In genomic region chr12:71047473-71048078, GRCm38 (mm10) we compare ENCODE assay signal across 8 mouse cellular contexts. TPM values are rescaled to one million over a fixed set of nuclear protein-coding genes. Genes with fewer than 3 reads are reported as not detected.
DNase-seq lines count a peak whose midpoint lies in the region; ATAC-seq and TF ChIP-seq lines count a peak whose summit lies in the region.

No protein-coding gene starts in this region.

- no peak for TF ChIP-seq RAD21 in CH12.LX (IDR thresholded peaks at IDR 0.05; ENCODE audit: low read depth, low read length)

- in situ Hi-C loops in CH12.LX (cut with MboI; ENCODE audit: low pct_ligation_motif_present, low pct_unique_long_range_greater_than_20kb, low sequenced_read_pairs): loop anchor here (10.0 kb wide), 1 partner anchor 73 kb away; the partner anchor contains the start of gene Psma3

- no peak for DNase-seq in heart, postnatal 0 days (ENCODE audit: low spot score)
- no peak for DNase-seq in heart, adult 11 months
- DNase-seq in CH12.LX (ENCODE audit: extremely low read depth): no peak
- DNase-seq in urinary bladder, postnatal 25 days (ENCODE audit: low spot score): no peak
- DNase-seq in adrenal gland, postnatal 14 days: no peak

- H3K4me2 ChIP-seq in heart, postnatal 0 days (ENCODE audit: low read depth, low read length): peak overlapping the region; percentile 49
- H3K4me2 ChIP-seq in CH12.LX (ENCODE audit: insufficient read depth, low read depth, poor library complexity, severe bottlenecking): peak overlapping the region; percentile 60
- H3K4me2 ChIP-seq in forebrain, embryonic 12.5 days: peak overlapping the region; percentile 50
- H3K4me2 ChIP-seq in liver, embryonic 15.5 days: peak overlapping the region; percentile 4; the same call in 1 of the 2 replicates

- H3K9me3 ChIP-seq in heart, postnatal 0 days (replicated peaks; ENCODE audit: control insufficient read depth, low read length): no peaks in the 10 kb centered on the region
- H3K9me3 ChIP-seq in CH12.LX (replicated peaks; ENCODE audit: low read length): no peaks in the 10 kb centered on the region
- no peaks in the 10 kb centered on the region for H3K9me3 ChIP-seq in forebrain, embryonic 12.5 days
- no peaks in the 10 kb centered on the region for H3K9me3 ChIP-seq in liver, embryonic 15.5 days (replicated peaks)

- peak overlapping the region; percentile 24 for H3K4me3 ChIP-seq in heart, postnatal 0 days (ENCODE audit: low read depth, low read length)
- peak overlapping the region in 1 of 3 experiments; percentile 51 for H3K4me3 ChIP-seq in CH12.LX (replicated peaks in 1 of 3; ENCODE audit: low read depth in 2 of 3, low read length in 2 of 3, poor library complexity in 1 of 3)
- H3K4me3 ChIP-seq in forebrain, embryonic 12.5 days (replicated peaks): peak overlapping the region; percentile 33
- H3K4me3 ChIP-seq in liver, embryonic 15.5 days (replicated peaks): no peak overlapping the region

- H3K9ac ChIP-seq in heart, postnatal 0 days (replicated peaks; ENCODE audit: low read depth, low read length): peak overlapping the region; percentile 8; the same call in 1 of the 2 replicates
- H3K9ac ChIP-seq in CH12.LX (ENCODE audit: insufficient read depth, low read depth): 0 out of 2 replicates have a peak overlapping the region, but pooled peaks have one; percentile 34
- H3K9ac ChIP-seq in forebrain, embryonic 12.5 days: peak overlapping the region; percentile 61; the same call in 1 of the 2 replicates
- H3K9ac ChIP-seq in liver, embryonic 15.5 days: no peak overlapping the region

- peaks cover 37% of the 10 kb centered on the region for H3K36me3 ChIP-seq in heart, postnatal 0 days (replicated peaks; ENCODE audit: control insufficient read depth, insufficient read depth, low read length)
- H3K36me3 ChIP-seq in CH12.LX (replicated peaks in 1 of 2; ENCODE audit: control insufficient read depth in 1 of 2, insufficient read depth in 1 of 2, low read length in 1 of 2): peaks cover 13 to 41% of the 10 kb centered on the region in 2 experiments
- H3K36me3 ChIP-seq in forebrain, embryonic 12.5 days (replicated peaks): peaks cover 15% of the 10 kb centered on the region
- peaks cover 36% of the 10 kb centered on the region for H3K36me3 ChIP-seq in liver, embryonic 15.5 days (replicated peaks)

- TF ChIP-seq CTCF in heart, postnatal 0 days (IDR thresholded peaks at IDR 0.05; ENCODE audit: low read depth): no peak
- TF ChIP-seq CTCF in CH12.LX (conservative IDR thresholded peaks at IDR 0.05 in 1 of 2, IDR thresholded peaks at IDR 0.05 in 1 of 2; ENCODE audit: low read depth in 2 of 2, low read length in 2 of 2): no peak

- H3K27me3 ChIP-seq in heart, postnatal 0 days (ENCODE audit: control insufficient read depth, insufficient read depth, low read length): no peaks in the 10 kb centered on the region
- H3K27me3 ChIP-seq in CH12.LX (replicated peaks): no peaks in the 10 kb centered on the region
- no peaks in the 10 kb centered on the region for H3K27me3 ChIP-seq in forebrain, embryonic 12.5 days
- H3K27me3 ChIP-seq in liver, embryonic 15.5 days: no peaks in the 10 kb centered on the region

- TF ChIP-seq EP300 in heart, postnatal 0 days (IDR thresholded peaks at IDR 0.05; ENCODE audit: low read depth): no peak
- TF ChIP-seq EP300 in CH12.LX (IDR thresholded peaks at IDR 0.05; ENCODE audit: low read length): no peak

- 61% methylated on average over 8 of the region's 8 CpGs for WGBS in heart, postnatal 0 days
- WGBS in forebrain, embryonic 12.5 days: 43% methylated on average over 8 of the region's 8 CpGs
- 67% methylated on average over 8 of the region's 8 CpGs for WGBS in liver, embryonic 15.5 days (ENCODE audit: insufficient replicate concordance)

- dilution Hi-C loops in CH12.LX (cut with MboI; ENCODE audit: extremely low pct_ligation_motif_present, extremely low pct_unique_long_range_greater_than_20kb, low sequenced_read_pairs): no loop called here

- peaks cover 15% of the 10 kb centered on the region for H3K79me2 ChIP-seq in CH12.LX (replicated peaks; ENCODE audit: control insufficient read depth, extremely low read depth, insufficient read depth, poor library complexity, severe bottlenecking)

- H3K27ac ChIP-seq in heart, postnatal 0 days (ENCODE audit: low read depth): peak overlapping the region; percentile 64
- H3K27ac ChIP-seq in CH12.LX (ENCODE audit: insufficient read depth, low read depth): 0 out of 2 replicates have a peak overlapping the region, but pooled peaks have one; percentile 70
- H3K27ac ChIP-seq in forebrain, embryonic 12.5 days: peak overlapping the region; percentile 97
- H3K27ac ChIP-seq in liver, embryonic 15.5 days (replicated peaks): no peak overlapping the region

- peaks cover 14% of the 10 kb centered on the region; the same call in 1 of the 2 replicates for H3K4me1 ChIP-seq in heart, postnatal 0 days (ENCODE audit: control insufficient read depth, insufficient read depth)
- H3K4me1 ChIP-seq in CH12.LX (ENCODE audit: control insufficient read depth in 1 of 2, insufficient read depth in 2 of 2): peaks cover 0 to 25% of the 10 kb centered on the region in 2 experiments; a peak in 2 of 4 replicates
- H3K4me1 ChIP-seq in forebrain, embryonic 12.5 days: peaks cover 27% of the 10 kb centered on the region
- H3K4me1 ChIP-seq in liver, embryonic 15.5 days (replicated peaks): peaks cover 17% of the 10 kb centered on the region

- ATAC-seq in heart, postnatal 0 days (ENCODE audit: insufficient read depth, low read depth): no peak
- ATAC-seq in forebrain, embryonic 12.5 days (ENCODE audit: low FRiP score): peak; percentile 62; the same call in 1 of the 2 replicates
- ATAC-seq in liver, embryonic 15.5 days (ENCODE audit: insufficient read depth): no peak
- no peak for ATAC-seq in activated CD4-positive, CD25-positive, alpha-beta regulatory T cell, adult 4 months

- no peak for TF ChIP-seq POLR2A in CH12.LX (IDR thresholded peaks at IDR 0.05; ENCODE audit: low read depth, low read length)

TF ChIP-seq in CH12.LX, 34 proteins besides CTCF, POLR2A, EP300 and RAD21:
- TF ChIP-seq TBP (conservative IDR thresholded peaks at IDR 0.05; ENCODE audit: low read depth, low read length) (no peak), ZNF384 (IDR thresholded peaks at IDR 0.05; ENCODE audit: low read depth, low read length) (no peak), GABPA (IDR thresholded peaks at IDR 0.05; ENCODE audit: insufficient replicate concordance, low read depth, low read length) (no peak), SIN3A (IDR thresholded peaks at IDR 0.05; ENCODE audit: low read length) (no peak), MAZ (IDR thresholded peaks at IDR 0.05; ENCODE audit: low read depth, low read length) (no peak), PAX5 (IDR thresholded peaks at IDR 0.05; ENCODE audit: low read length) (no peak), MXI1 (IDR thresholded peaks at IDR 0.05; ENCODE audit: low read depth, low read length) (no peak), POLR2AphosphoS2 (IDR thresholded peaks at IDR 0.05; ENCODE audit: low read depth, low read length) (no peak), MAX (IDR thresholded peaks at IDR 0.05; ENCODE audit: low read length) (no peak), ELF1 (IDR thresholded peaks at IDR 0.05; ENCODE audit: low read depth, low read length) (no peak), MAFK (IDR thresholded peaks at IDR 0.05; ENCODE audit: insufficient replicate concordance, low read length) (no peak), NELFE (IDR thresholded peaks at IDR 0.05; ENCODE audit: low read depth, low read length) (no peak), ZC3H11A (IDR thresholded peaks at IDR 0.05; ENCODE audit: low read depth, low read length) (no peak), USF1 (IDR thresholded peaks at IDR 0.05; ENCODE audit: low read depth, low read length) (no peak), HCFC1 (IDR thresholded peaks at IDR 0.05; ENCODE audit: low read depth, low read length) (no peak), MYC (IDR thresholded peaks at IDR 0.05; ENCODE audit: low read depth, low read length) (no peak), IRF4 (IDR thresholded peaks at IDR 0.05; ENCODE audit: low read depth, low read length) (no peak), JUND (conservative IDR thresholded peaks at IDR 0.05; ENCODE audit: low read depth, low read length) (no peak)

RNA-seq across cellular contexts. Expression of gene Arid4a, which starts 31.8 kb away (rescaled TPM):
- 3.2 and 6.9 TPM in 2 replicates for total RNA-seq in heart, postnatal 0 days (2014; rRNA removed; ENCODE audit: low replicate concordance)
- polyA plus RNA-seq in heart, postnatal 0 days (2015; fragmentation: Nextera tagmentation; extraction: Ambion mirVana): 18.1 and 21.4 TPM in 2 replicates
- total RNA-seq in CH12.LX (2012; rRNA removed): 9.7 and 10.7 TPM in 2 replicates
- total RNA-seq in CH12.LX (2014; rRNA removed): 8.0 and 8.8 TPM in 2 replicates
- 20.8 and 22.4 TPM in 2 replicates for polyA plus RNA-seq in CH12.LX (2012; ENCODE audit: insufficient read length, low read depth)
- 41.1 and 41.5 TPM in 2 replicates for polyA plus RNA-seq in forebrain, embryonic 12.5 days (2016; fragmentation: Nextera tagmentation; extraction: Ambion mirVana)
- polyA plus RNA-seq in liver, embryonic 15.5 days (2015; fragmentation: Nextera tagmentation; extraction: Ambion mirVana): 20.7 and 20.8 TPM in 2 replicates
- 24.8 and 27.5 TPM in 2 replicates for total RNA-seq in adrenal gland, postnatal 14 days (2021)
- polyA plus RNA-seq in activated CD4-positive, CD25-positive, alpha-beta regulatory T cell, adult 4 months (2017; shearing (Covaris generic)): 10 to 100 TPM; 80.2 to 95.9 TPM

Comparison
In these comparisons a context has a peak if more than half of its experiments do, and no peak if none do; other contexts are left out.
1. H3K4me2 ChIP-seq: peak in every context shown above with its lines; median percentile 60 in CH12.LX; 50 in forebrain, embryonic 12.5 days; 49 in heart, postnatal 0 days; 4 in liver, embryonic 15.5 days.